17 mouse cellular contexts compared by ENCODE assay signal in the genomic region with DNA sequence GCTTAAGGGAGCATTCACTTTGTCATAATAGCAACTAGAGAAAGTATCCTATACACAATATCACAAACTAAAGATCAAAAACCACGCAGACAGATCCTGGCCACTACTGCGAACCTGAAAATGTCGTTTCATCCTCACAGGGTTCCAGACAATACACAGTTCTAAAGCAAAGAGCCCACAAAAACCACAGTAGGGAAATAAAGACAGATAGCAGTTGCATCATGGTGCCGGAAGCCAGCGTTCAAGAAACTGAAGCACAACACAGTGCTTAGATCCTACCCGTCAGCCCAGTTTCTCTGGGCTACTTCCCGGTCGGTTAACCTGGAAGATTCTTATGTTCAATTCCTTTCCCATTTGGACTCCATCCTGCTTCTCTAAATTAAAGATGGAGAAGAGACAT.
DNase-seq lines count a peak whose midpoint lies in the region; ATAC-seq lines count a peak whose summit lies in the region.
"Had no signal": no experiment of that assay in that cellular context is flagged by ENCODE, and none has a peak within 500 bp of the region (broad histone marks: within the 10 kb centered on the region; RNA-seq: fewer than 3 reads in every experiment).

No protein-coding gene starts in this region.

- H3K27ac ChIP-seq in liver, embryonic 15.5 days (replicated peaks): peak overlapping the region; percentile 41; the same call in 1 of the 2 replicates
- no peak overlapping the region for H3K27ac ChIP-seq in heart, embryonic 12.5 days (ENCODE audit: poor library complexity, severe bottlenecking)
- H3K27ac ChIP-seq: embryonic facial prominence, embryonic 13.5 days; layer of hippocampus, adult 2 months; stomach, postnatal 0 days had no signal

- peak overlapping the region; percentile 25 for H3K4me2 ChIP-seq in liver, embryonic 15.5 days
- H3K4me2 ChIP-seq in heart, embryonic 12.5 days: no peak overlapping the region
- H3K4me2 ChIP-seq: embryonic facial prominence, embryonic 13.5 days had no signal

- H3K4me1 ChIP-seq in liver, embryonic 15.5 days (replicated peaks): peaks cover 32% of the 10 kb centered on the region
- no peaks in the 10 kb centered on the region for H3K4me1 ChIP-seq in heart, embryonic 12.5 days (replicated peaks)
- H3K4me1 ChIP-seq: embryonic facial prominence, embryonic 13.5 days had no signal

- no peak overlapping the region for H3K9ac ChIP-seq in liver, embryonic 15.5 days
- H3K9ac ChIP-seq in heart, embryonic 12.5 days: no peak overlapping the region
- H3K9ac ChIP-seq: embryonic facial prominence, embryonic 13.5 days had no signal

- no peak overlapping the region for H3K4me3 ChIP-seq in liver, embryonic 15.5 days (replicated peaks)
- no peak overlapping the region for H3K4me3 ChIP-seq in heart, embryonic 12.5 days
- H3K4me3 ChIP-seq: embryonic facial prominence, embryonic 13.5 days; layer of hippocampus, adult 2 months had no signal

- no peaks in the 10 kb centered on the region for H3K9me3 ChIP-seq in liver, embryonic 15.5 days (replicated peaks)
- no peaks in the 10 kb centered on the region for H3K9me3 ChIP-seq in heart, embryonic 12.5 days (replicated peaks)
- H3K9me3 ChIP-seq: embryonic facial prominence, embryonic 13.5 days had no signal

- DNase-seq in B cell, adult 2 months: peak; percentile 22 to 29
- DNase-seq in T-cell, adult 2 months (ENCODE audit: low spot score): peak; percentile 71
- peak; percentile 43 for DNase-seq in splenic B cell, adult 2 months (ENCODE audit: low read depth, low spot score)
- no peak for DNase-seq in c-Kit-positive CD71-positive TER-119-positive erythroid progenitor cells, embryonic 14.5 days (ENCODE audit: low spot score)
- no peak for DNase-seq in heart, adult 9 months (ENCODE audit: low spot score in 2 of 2)
- DNase-seq in cerebellum, adult 11 months: no peak
- DNase-seq: cerebellum, postnatal 14 days; gastrocnemius, postnatal 36 days; left cerebral cortex, postnatal 4 days; right cerebral cortex, postnatal 4 days had no signal

- ATAC-seq in liver, embryonic 15.5 days (ENCODE audit: insufficient read depth): no peak
- ATAC-seq in heart, embryonic 12.5 days (ENCODE audit: insufficient number of reproducible peaks, low FRiP score): no peak
- ATAC-seq: forebrain, embryonic 14.5 days; intestine, embryonic 16.5 days had no signal

- no peaks in the 10 kb centered on the region for H3K36me3 ChIP-seq in liver, embryonic 15.5 days (replicated peaks)
- no peaks in the 10 kb centered on the region for H3K36me3 ChIP-seq in splenic B cell, adult 2 months (ENCODE audit: control insufficient read depth, insufficient read depth, low read length, poor library complexity, severe bottlenecking)
- H3K36me3 ChIP-seq in heart, embryonic 12.5 days: no peaks in the 10 kb centered on the region
- H3K36me3 ChIP-seq: embryonic facial prominence, embryonic 13.5 days had no signal

- no peaks in the 10 kb centered on the region for H3K27me3 ChIP-seq in liver, embryonic 15.5 days
- H3K27me3 ChIP-seq in splenic B cell, adult 2 months (ENCODE audit: control insufficient read depth, insufficient read depth, low read length, poor library complexity, severe bottlenecking): no peaks in the 10 kb centered on the region
- no peaks in the 10 kb centered on the region for H3K27me3 ChIP-seq in heart, embryonic 12.5 days (replicated peaks)
- H3K27me3 ChIP-seq: embryonic facial prominence, embryonic 13.5 days had no signal

- WGBS in liver, embryonic 15.5 days (ENCODE audit: insufficient replicate concordance): 16% methylated on average over 8 of the region's 8 CpGs
- WGBS in heart, embryonic 12.5 days: 86% methylated on average over 8 of the region's 8 CpGs

Comparison
In these comparisons a context has a peak if more than half of its experiments do, and no peak if none do; other contexts are left out.
1. DNase-seq: peak in B cell, adult 2 months (2 of 2), T-cell, adult 2 months (single experiment) and splenic B cell, adult 2 months (single experiment); none in c-Kit-positive CD71-positive TER-119-positive erythroid progenitor cells, embryonic 14.5 days (single experiment), heart, adult 9 months (0 of 2) and cerebellum, adult 11 months (single experiment).